Mouse (Mus musculus) neural tube, postnatal 0 days (tissue): ENCODE results near the gene Eci2. TPM values are rescaled to one million over a fixed set of nuclear protein-coding genes. Genes with fewer than 3 reads are reported as not detected.

Experiments used
- polyA plus RNA-seq: library from polyadenylated mRNA; unstranded; fragments of >200 nt; fragmentation: Nextera tagmentation; extraction: Ambion mirVana; gene quantifications from 2 replicates; pipeline ENCODE4 v1.2.1, GENCODE M21; 2015

Eci2 gene
- polyA plus RNA-seq = 131 and 134 TPM in 2 replicates

GRCm38 (mm10) chr13:35026879-35027278 is at the start of gene Eci2:
Gene Eci2 (minus strand): TSS chr13:35027096.

DNA sequence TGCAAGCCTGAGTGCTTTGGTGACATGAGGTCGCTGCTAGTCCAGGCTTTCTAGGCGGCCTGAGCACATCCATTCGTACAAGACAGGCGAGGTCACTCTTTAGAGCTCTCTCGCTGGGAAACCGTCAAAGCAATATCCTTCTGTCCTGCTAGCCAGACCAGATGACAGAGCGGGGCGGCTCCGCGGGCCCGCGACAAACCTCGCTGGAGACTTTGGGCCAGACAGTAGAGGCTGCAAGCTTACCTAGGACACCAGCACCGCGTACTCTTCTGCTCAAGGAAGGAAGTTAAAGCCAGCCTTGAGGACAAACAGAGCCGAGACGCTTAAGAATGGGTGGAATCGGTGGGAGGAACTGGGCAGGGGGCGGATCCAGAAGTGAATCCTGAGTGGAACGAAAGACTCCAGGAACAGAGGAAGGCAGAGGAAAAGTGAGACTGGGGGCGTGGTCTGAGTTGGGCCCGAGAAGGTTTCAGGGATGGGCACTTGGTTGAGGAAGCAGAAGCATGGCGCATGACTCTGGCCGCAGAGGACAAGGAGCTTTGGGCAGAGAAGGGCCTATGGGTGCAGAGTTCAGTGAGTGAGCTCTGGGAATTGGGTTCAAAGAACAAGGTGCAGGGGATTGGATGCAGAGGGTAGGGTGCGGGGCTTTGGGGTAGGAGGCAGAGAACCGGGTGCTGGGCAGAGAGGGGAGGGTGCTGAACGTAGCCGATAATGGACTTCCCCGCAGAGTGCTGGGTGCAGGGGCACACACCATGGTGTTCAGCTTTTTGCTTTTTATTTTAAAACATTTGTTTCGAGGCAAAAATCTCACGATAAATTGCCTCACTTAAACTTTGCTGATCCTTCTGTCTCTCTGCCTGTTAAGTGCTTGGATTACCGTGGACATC is 63.1 kb downstream of the Eci2 start, which contains the start of gene Eci3:
Eci3 (minus strand) TSS at position 300 of the 887 bp plus-strand sequence.

Other genes starting within 250 kb of the Eci2 start
- gene Prpf4b, start 151.8 kb downstream of the Eci2 start, polyA plus RNA-seq = 54.5 and 59.2 TPM in 2 replicates
- 1.2 and 1.4 TPM in 2 replicates for gene Fam217a, start 102.8 kb downstream of the Eci2 start, polyA plus RNA-seq
- gene 4933417A18Rik, start 102.7 kb downstream of the Eci2 start, polyA plus RNA-seq = not detected in 2 replicates
- 0.85 and 0.98 TPM in 2 replicates for gene Eci3, start 63.3 kb downstream of the Eci2 start, polyA plus RNA-seq